Mouse (Mus musculus): ENCODE data around the gene Utp11.

The Utp11 gene

GRCm38 (mm10) chr4:124632856-124633255 is 60.5 kb downstream of the Utp11 start:
- DNase-seq (ENCODE audit: low spot score in 2 of 2): no peak

- DNase-seq (ENCODE audit: low spot score in 2 of 2): no peak
Measured at GRCm38 (mm10) chr4:124631456-124631855, 61.9 kb downstream of the Utp11 start.

All from right cerebral cortex, postnatal 36 days (tissue).